ENCODE assay signal across 8 mouse cellular contexts in the genomic region with DNA sequence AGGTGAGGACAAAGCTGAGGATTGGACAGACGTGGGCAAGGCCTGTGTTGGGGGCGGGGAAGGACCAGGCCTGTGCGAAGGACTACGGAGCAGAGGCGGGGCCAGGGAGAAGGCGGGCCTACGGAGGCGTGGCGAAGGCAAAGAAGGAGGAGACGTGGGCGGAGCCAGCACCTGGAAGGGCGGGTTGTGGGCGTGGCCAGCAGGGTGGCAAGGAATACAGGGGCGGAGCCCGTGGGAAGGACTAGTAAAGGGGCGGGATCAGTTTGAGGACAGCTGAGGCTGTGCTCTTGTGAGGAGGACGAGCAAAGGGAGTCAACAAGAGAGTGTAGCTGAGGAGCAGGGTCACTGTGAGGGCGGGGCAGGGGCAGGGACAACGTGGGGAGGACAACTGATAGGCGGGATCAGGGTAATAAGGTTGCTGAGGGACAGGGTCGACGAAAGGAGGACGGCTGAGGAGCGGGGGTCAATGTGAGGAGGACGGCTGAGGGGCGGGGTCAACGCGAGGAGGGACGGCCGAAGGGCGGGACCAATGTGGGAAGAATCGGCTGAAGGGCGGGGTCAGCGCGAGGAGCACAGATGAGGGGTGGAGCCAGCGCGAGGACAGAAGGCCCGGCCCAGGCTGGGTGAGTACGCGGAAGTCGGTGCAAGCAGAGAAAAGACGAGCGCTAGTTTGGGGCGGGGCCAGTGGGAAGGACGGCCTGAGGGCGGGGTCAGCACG. TPM values are rescaled to one million over a fixed set of nuclear protein-coding genes. Genes with fewer than 3 reads are reported as not detected.
A peak's percentile ranks its signal among the peaks of the same experiment; 100 is the strongest.
DNase-seq lines count a peak whose midpoint lies in the region; ATAC-seq and TF ChIP-seq lines count a peak whose summit lies in the region.

No protein-coding gene starts in this region.

- WGBS in cerebellum, adult 2 months = 1% methylated on average over 47 of the region's 47 CpGs
- WGBS in forebrain, postnatal 0 days = 3% methylated on average over 47 of the region's 47 CpGs
- WGBS in lung, embryonic 15.5 days = under 1% methylated on average over 45 of the region's 47 CpGs

- TF ChIP-seq EP300 in MEL (IDR thresholded peaks at IDR 0.05; ENCODE audit: low read depth in 1 of 2, low read length in 2 of 2) = no peak

- H3K79me2 ChIP-seq in MEL (ENCODE audit: control insufficient read depth, insufficient read depth, low read length, poor library complexity) = peaks cover 48% of the 10 kb centered on the region

- ATAC-seq in forebrain, postnatal 0 days = peak; percentile 90
- ATAC-seq in lung, embryonic 15.5 days (ENCODE audit: borderline replicate concordance, extremely low read depth, low FRiP score, low TSS enrichment) = peak; percentile 91

- H3K9me3 ChIP-seq in MEL (replicated peaks; ENCODE audit: insufficient read depth, low read length) = no peaks in the 10 kb centered on the region
- no peaks in the 10 kb centered on the region for H3K9me3 ChIP-seq in forebrain, postnatal 0 days (ENCODE audit: low read length)
- no peaks in the 10 kb centered on the region for H3K9me3 ChIP-seq in lung, embryonic 15.5 days

- H3K27ac ChIP-seq in MEL (ENCODE audit: control insufficient read depth, low read depth, low read length) = peak overlapping the region; percentile 44; the same call in 1 of the 2 replicates
- no peak overlapping the region for H3K27ac ChIP-seq in cerebellum, adult 2 months (ENCODE audit: insufficient read depth, low read length)
- H3K27ac ChIP-seq in forebrain, postnatal 0 days (ENCODE audit: low read depth, low read length) = peak overlapping the region; percentile 50
- H3K27ac ChIP-seq in lung, embryonic 15.5 days = peak overlapping the region; percentile 76

- H3K4me3 ChIP-seq in MEL (ENCODE audit: control insufficient read depth in 1 of 2, insufficient read depth in 1 of 2, low read depth in 2 of 2, low read length in 2 of 2) = peak overlapping the region; percentile 59 to 72
- H3K4me3 ChIP-seq in cerebellum, adult 2 months (replicated peaks; ENCODE audit: insufficient read depth, low read depth, low read length) = peak overlapping the region; percentile 63
- H3K4me3 ChIP-seq in forebrain, postnatal 0 days (ENCODE audit: low read depth, low read length) = peak overlapping the region; percentile 58
- H3K4me3 ChIP-seq in lung, embryonic 15.5 days = peak overlapping the region; percentile 74

- peak overlapping the region; percentile 98 for H3K4me2 ChIP-seq in forebrain, postnatal 0 days (ENCODE audit: low read depth)
- peak overlapping the region; percentile 99 for H3K4me2 ChIP-seq in lung, embryonic 15.5 days

- peaks cover 4 to 23% of the 10 kb centered on the region in 2 experiments; a peak in 3 of 4 replicates for H3K4me1 ChIP-seq in MEL (ENCODE audit: control insufficient read depth in 1 of 2, insufficient read depth in 2 of 2, low read length in 2 of 2)
- H3K4me1 ChIP-seq in cerebellum, adult 2 months (ENCODE audit: control insufficient read depth, insufficient read depth, low read length) = peaks cover 24% of the 10 kb centered on the region
- 0 out of 2 replicates have a peak, but pooled peaks cover 14% of the 10 kb centered on the region for H3K4me1 ChIP-seq in forebrain, postnatal 0 days (ENCODE audit: insufficient read depth)
- peaks cover 40% of the 10 kb centered on the region for H3K4me1 ChIP-seq in lung, embryonic 15.5 days

- DNase-seq in MEL (ENCODE audit: low read depth, low spot score) = peak; percentile 97
- peak; percentile 98 for DNase-seq in cerebellum, adult 2 months
- DNase-seq in forebrain, postnatal 0 days = peak; percentile 96
- peak; percentile 100 for DNase-seq in heart, postnatal 4 days
- peak; percentile 98 for DNase-seq in layer of hippocampus, adult 8-10 months (ENCODE audit: low spot score in 2 of 2)
- peak; percentile 99 for DNase-seq in ovary, adult 18-20 months (ENCODE audit: low spot score)
- DNase-seq in thymus, postnatal 0 days (ENCODE audit: low spot score) = peak; percentile 99

- H3K27me3 ChIP-seq in MEL (ENCODE audit: control insufficient read depth in 1 of 2, insufficient read depth in 2 of 2, low read length in 2 of 2) = no peaks in the 10 kb centered on the region
- no peaks in the 10 kb centered on the region for H3K27me3 ChIP-seq in cerebellum, adult 2 months (ENCODE audit: control insufficient read depth, insufficient read depth, low read length)
- peaks cover 8% of the 10 kb centered on the region; the same call in 1 of the 2 replicates for H3K27me3 ChIP-seq in forebrain, postnatal 0 days (ENCODE audit: insufficient read depth, low read length)
- H3K27me3 ChIP-seq in lung, embryonic 15.5 days = no peaks in the 10 kb centered on the region

- TF ChIP-seq RAD21 in MEL (IDR thresholded peaks at IDR 0.05; ENCODE audit: low read depth, low read length) = no peak

- TF ChIP-seq POLR2A in MEL (IDR thresholded peaks at IDR 0.05; ENCODE audit: control insufficient read depth in 1 of 2, insufficient read depth in 1 of 2, low read depth in 1 of 2, low read length in 2 of 2, poor library complexity in 1 of 2) = no peak; a peak in 1 of 4 replicates
- no peak for TF ChIP-seq POLR2A in cerebellum, adult 2 months (IDR thresholded peaks at IDR 0.05; ENCODE audit: borderline replicate concordance, insufficient read depth, low read length)

- H3K9ac ChIP-seq in MEL (ENCODE audit: control insufficient read depth, low read depth, low read length, poor library complexity, severe bottlenecking) = peak overlapping the region; percentile 69
- peak overlapping the region; percentile 65 for H3K9ac ChIP-seq in forebrain, postnatal 0 days
- H3K9ac ChIP-seq in lung, embryonic 15.5 days = peak overlapping the region; percentile 31; the same call in 1 of the 2 replicates

- peaks cover 0 to 18% of the 10 kb centered on the region in 2 experiments; a peak in 2 of 4 replicates for H3K36me3 ChIP-seq in MEL (ENCODE audit: control insufficient read depth in 1 of 2, insufficient read depth in 2 of 2, low read length in 2 of 2)
- no peaks in the 10 kb centered on the region for H3K36me3 ChIP-seq in forebrain, postnatal 0 days (ENCODE audit: insufficient read depth)
- no peaks in the 10 kb centered on the region for H3K36me3 ChIP-seq in lung, embryonic 15.5 days

- no peak for TF ChIP-seq CTCF in MEL (IDR thresholded peaks at IDR 0.05 in 2 of 3, conservative IDR thresholded peaks at IDR 0.05 in 1 of 3; ENCODE audit: control insufficient read depth in 1 of 3, insufficient read depth in 1 of 3, low read depth in 2 of 3, low read length in 3 of 3, poor library complexity in 1 of 3, severe bottlenecking in 1 of 3)
- TF ChIP-seq CTCF in cerebellum, adult 2 months (IDR thresholded peaks at IDR 0.05; ENCODE audit: borderline replicate concordance, insufficient read depth, low read depth, low read length) = no peak
- no peak for TF ChIP-seq CTCF in forebrain, postnatal 0 days (IDR thresholded peaks at IDR 0.05; ENCODE audit: low read depth)

TF ChIP-seq in MEL, 35 proteins besides CTCF, POLR2A, EP300 and RAD21 (continues in another document):
- 0 out of 2 replicates have a peak, but pooled peaks have one; percentile 49 for TF ChIP-seq TBP (IDR thresholded peaks at IDR 0.05; ENCODE audit: low read depth, low read length)
- no peak for TF ChIP-seq E2F4 (IDR thresholded peaks at IDR 0.05; ENCODE audit: borderline replicate concordance, low read depth, low read length)
- 0 out of 2 replicates have a peak, but pooled peaks have one; percentile 37 for TF ChIP-seq ZMIZ1 (IDR thresholded peaks at IDR 0.05; ENCODE audit: low read depth, low read length)
- no peak for TF ChIP-seq RCOR1 (IDR thresholded peaks at IDR 0.05; ENCODE audit: low read depth, low read length)
- no peak; the same call in 1 of the 2 replicates for TF ChIP-seq CHD2 (IDR thresholded peaks at IDR 0.05; ENCODE audit: low read length)
- no peak for TF ChIP-seq MEF2A (IDR thresholded peaks at IDR 0.05; ENCODE audit: extremely low read depth, insufficient replicate concordance, low read depth, low read length, poor library complexity, severe bottlenecking)
- TF ChIP-seq MYB (IDR thresholded peaks at IDR 0.05; ENCODE audit: low read depth, low read length) = no peak
- 0 out of 2 replicates have a peak, but pooled peaks have one; percentile 50 for TF ChIP-seq MXI1 (IDR thresholded peaks at IDR 0.05; ENCODE audit: low read depth, low read length)
- no peak for TF ChIP-seq POLR2AphosphoS5 (IDR thresholded peaks at IDR 0.05; ENCODE audit: borderline replicate concordance, low read depth, low read length)
- TF ChIP-seq ELF1 (IDR thresholded peaks at IDR 0.05; ENCODE audit: low read depth, low read length) = peak; percentile 92
- TF ChIP-seq MAFK (IDR thresholded peaks at IDR 0.05; ENCODE audit: borderline replicate concordance, low read depth, low read length) = no peak
- TF ChIP-seq HCFC1 (IDR thresholded peaks at IDR 0.05; ENCODE audit: low read depth, low read length) = 0 out of 2 replicates have a peak, but pooled peaks have one; percentile 31
- no peak for TF ChIP-seq ETS1 (IDR thresholded peaks at IDR 0.05; ENCODE audit: low read depth, low read length)
- no peak; the same call in 1 of the 2 replicates for TF ChIP-seq SMC3 (IDR thresholded peaks at IDR 0.05; ENCODE audit: low read depth, low read length)
- no peak for TF ChIP-seq GABPA (IDR thresholded peaks at IDR 0.05; ENCODE audit: low read depth, low read length)
- no peak for TF ChIP-seq POLR2AphosphoS2 (IDR thresholded peaks at IDR 0.05; ENCODE audit: low read length)
- TF ChIP-seq TCF12 (IDR thresholded peaks at IDR 0.05; ENCODE audit: low read depth, low read length) = no peak
- no peak for TF ChIP-seq ZKSCAN1 (IDR thresholded peaks at IDR 0.05; ENCODE audit: low read depth, low read length)
- no peak for TF ChIP-seq MYC (IDR thresholded peaks at IDR 0.05; ENCODE audit: low read depth, low read length)
- TF ChIP-seq GATA1 (IDR thresholded peaks at IDR 0.05; ENCODE audit: low read depth, low read length) = no peak
- no peak for TF ChIP-seq MAZ (IDR thresholded peaks at IDR 0.05; ENCODE audit: low read depth, low read length)
- peak; percentile 36; the same call in 1 of the 2 replicates for TF ChIP-seq SIN3A (IDR thresholded peaks at IDR 0.05; ENCODE audit: low read length)

RNA-seq across cellular contexts. Expression of a gene that starts 0.5 kb away (rescaled TPM):
- total RNA-seq in MEL (2012; rRNA removed) = 104 and 133 TPM in 2 replicates
- polyA plus RNA-seq in MEL (2012; ENCODE audit: insufficient read depth in 1 of 2, insufficient read length in 2 of 2, low read depth in 1 of 2, low replicate concordance in 2 of 2, missing spikeins in 1 of 2) = 100 to 1,000 TPM; 260 to 343 TPM
- 19.6 and 20.1 TPM in 2 replicates for polyA plus RNA-seq in cerebellum, adult 2 months (2012; rRNA removed)
- total RNA-seq in forebrain, postnatal 0 days (2014; rRNA removed) = 9.5 and 10.1 TPM in 2 replicates
- 0.87 and 1.1 TPM in 2 replicates for polyA plus RNA-seq in forebrain, postnatal 0 days (2015; fragmentation: Nextera tagmentation; extraction: Ambion mirVana)
- total RNA-seq in heart, postnatal 4 days (2021) = 10 to 100 TPM; 45.7 to 47.0 TPM
- 10 to 100 TPM; 37.3 to 45.5 (median 41.5) TPM for total RNA-seq in layer of hippocampus, adult 8-10 months (2022)
- polyA plus RNA-seq in lung, embryonic 15.5 days (2015; fragmentation: Nextera tagmentation; extraction: Ambion mirVana) = 1.3 and 1.6 TPM in 2 replicates
- polyA plus RNA-seq in thymus, postnatal 0 days (2015; fragmentation: Nextera tagmentation; extraction: Ambion mirVana) = 3.9 and 5.4 TPM in 2 replicates

Comparison
In these comparisons a context has a peak if more than half of its experiments do, and no peak if none do; other contexts are left out.
1. RNA of a gene that starts 0.5 kb away (polyA plus RNA-seq): 260 to 343 TPM in MEL; 19.6 to 20.1 TPM in cerebellum, adult 2 months, 3.9 to 5.4 TPM in thymus, postnatal 0 days, 1.3 to 1.6 TPM in lung, embryonic 15.5 days and 0.87 to 1.1 TPM in forebrain, postnatal 0 days; every median in the first group is over 10 times any median in the second.
2. Peak in every context shown above with its lines, with median percentiles within 50 percentile points of each other: DNase-seq, H3K4me3 ChIP-seq and H3K9ac ChIP-seq.